Mouse (Mus musculus): Measurements from ENCODE around the gene Acvr1. TPM values are rescaled to one million over a fixed set of nuclear protein-coding genes. Genes with fewer than 3 reads are reported as not detected.

Acvr1 gene
- total and polyA plus RNA-seq, 3 experiments = 0.11 TPM; not detected in 2

- Histone ChIP-seq H3K27me3 (ENCODE audit: insufficient read depth, low read length) (no peaks in the 10 kb centered on the region), H3K4me3 (ENCODE audit: low read depth, low read length) (no peak overlapping the region), H3K9me3 (replicated peaks) (peaks cover 52% of the 10 kb centered on the region), H3K4me1 (ENCODE audit: insufficient read depth, low read depth, low read length) (no peaks in the 10 kb centered on the region), H3K36me3 (replicated peaks) (no peaks in the 10 kb centered on the region)
- DNase-seq (ENCODE audit: low spot score) (no peak), ATAC-seq (ENCODE audit: extremely low read depth, insufficient number of reproducible peaks, low FRiP score, poor library complexity, severe bottlenecking) (no peak)
- TF ChIP-seq CTCF (IDR thresholded peaks at IDR 0.05; ENCODE audit: low read depth, low read length) = no peak
- no peak for TF ChIP-seq POLR2AphosphoS5 (IDR thresholded peaks at IDR 0.05; ENCODE audit: insufficient replicate concordance, low read depth, low read length)
- TF ChIP-seq GATA1 (IDR thresholded peaks at IDR 0.05; ENCODE audit: borderline replicate concordance, low read length) = no peak
- TF ChIP-seq GATA2 (IDR thresholded peaks at IDR 0.05; ENCODE audit: borderline replicate concordance, low read depth, low read length) = no peak
- TF ChIP-seq TAL1 (conservative IDR thresholded peaks at IDR 0.05; ENCODE audit: low read depth, low read length) = no peak
Observed at GRCm38 (mm10) chr2:58551866-58552265, 15.1 kb downstream of the Acvr1 start.

GRCm38 (mm10) chr2:58550488-58550887 is 16.5 kb downstream of the Acvr1 start:
- no peak overlapping the region for H3K4me3 ChIP-seq (ENCODE audit: low read depth, low read length)
- no peaks in the 10 kb centered on the region for H3K4me1 ChIP-seq (ENCODE audit: insufficient read depth, low read depth, low read length)
- no peaks in the 10 kb centered on the region for H3K36me3 ChIP-seq (replicated peaks)
- H3K9me3 ChIP-seq (replicated peaks) = peaks cover 54% of the 10 kb centered on the region
- H3K27me3 ChIP-seq (ENCODE audit: insufficient read depth, low read length) = no peaks in the 10 kb centered on the region
- TF ChIP-seq POLR2AphosphoS5 (IDR thresholded peaks at IDR 0.05; ENCODE audit: insufficient replicate concordance, low read depth, low read length) = no peak
- TF ChIP-seq GATA2 (IDR thresholded peaks at IDR 0.05; ENCODE audit: borderline replicate concordance, low read depth, low read length) = no peak
- no peak for TF ChIP-seq GATA1 (IDR thresholded peaks at IDR 0.05; ENCODE audit: borderline replicate concordance, low read length)
- TF ChIP-seq TAL1 (conservative IDR thresholded peaks at IDR 0.05; ENCODE audit: low read depth, low read length) = no peak
- no peak for TF ChIP-seq CTCF (IDR thresholded peaks at IDR 0.05; ENCODE audit: low read depth, low read length)
- DNase-seq (ENCODE audit: low spot score) = no peak
- ATAC-seq (ENCODE audit: extremely low read depth, insufficient number of reproducible peaks, low FRiP score, poor library complexity, severe bottlenecking) = no peak

GRCm38 (mm10) chr2:58549960-58550359 is 17.0 kb downstream of the Acvr1 start:
- TF ChIP-seq CTCF (IDR thresholded peaks at IDR 0.05; ENCODE audit: low read depth, low read length) (no peak), POLR2AphosphoS5 (IDR thresholded peaks at IDR 0.05; ENCODE audit: insufficient replicate concordance, low read depth, low read length) (no peak), GATA1 (IDR thresholded peaks at IDR 0.05; ENCODE audit: borderline replicate concordance, low read length) (no peak), GATA2 (IDR thresholded peaks at IDR 0.05; ENCODE audit: borderline replicate concordance, low read depth, low read length) (no peak), TAL1 (conservative IDR thresholded peaks at IDR 0.05; ENCODE audit: low read depth, low read length) (no peak)
- DNase-seq (ENCODE audit: low spot score) (no peak), ATAC-seq (ENCODE audit: extremely low read depth, insufficient number of reproducible peaks, low FRiP score, poor library complexity, severe bottlenecking) (no peak)
- Histone ChIP-seq H3K36me3 (replicated peaks) (no peaks in the 10 kb centered on the region), H3K9me3 (replicated peaks) (peaks cover 54% of the 10 kb centered on the region), H3K27me3 (ENCODE audit: insufficient read depth, low read length) (no peaks in the 10 kb centered on the region), H3K4me3 (ENCODE audit: low read depth, low read length) (no peak overlapping the region), H3K4me1 (ENCODE audit: insufficient read depth, low read depth, low read length) (no peaks in the 10 kb centered on the region)

GRCm38 (mm10) chr2:58548943-58549342 is 18.0 kb downstream of the Acvr1 start:
- Histone ChIP-seq H3K9me3 (replicated peaks) (peaks cover 60% of the 10 kb centered on the region), H3K4me3 (ENCODE audit: low read depth, low read length) (no peak overlapping the region), H3K36me3 (replicated peaks) (no peaks in the 10 kb centered on the region), H3K27me3 (ENCODE audit: insufficient read depth, low read length) (no peaks in the 10 kb centered on the region), H3K4me1 (ENCODE audit: insufficient read depth, low read depth, low read length) (no peaks in the 10 kb centered on the region)
- TF ChIP-seq GATA1 (IDR thresholded peaks at IDR 0.05; ENCODE audit: borderline replicate concordance, low read length) (no peak), CTCF (IDR thresholded peaks at IDR 0.05; ENCODE audit: low read depth, low read length) (no peak), POLR2AphosphoS5 (IDR thresholded peaks at IDR 0.05; ENCODE audit: insufficient replicate concordance, low read depth, low read length) (no peak), TAL1 (conservative IDR thresholded peaks at IDR 0.05; ENCODE audit: low read depth, low read length) (no peak), GATA2 (IDR thresholded peaks at IDR 0.05; ENCODE audit: borderline replicate concordance, low read depth, low read length) (no peak)
- DNase-seq (ENCODE audit: low spot score) = no peak
- no peak for ATAC-seq (ENCODE audit: extremely low read depth, insufficient number of reproducible peaks, low FRiP score, poor library complexity, severe bottlenecking)

- ATAC-seq (ENCODE audit: extremely low read depth, insufficient number of reproducible peaks, low FRiP score, poor library complexity, severe bottlenecking) = no peak
- DNase-seq (ENCODE audit: low spot score) = no peak
- Histone ChIP-seq H3K4me1 (ENCODE audit: insufficient read depth, low read depth, low read length) (no peaks in the 10 kb centered on the region), H3K4me3 (ENCODE audit: low read depth, low read length) (no peak overlapping the region), H3K27me3 (ENCODE audit: insufficient read depth, low read length) (no peaks in the 10 kb centered on the region), H3K36me3 (replicated peaks) (no peaks in the 10 kb centered on the region), H3K9me3 (replicated peaks) (peaks cover 54% of the 10 kb centered on the region)
- no peak for TF ChIP-seq TAL1 (conservative IDR thresholded peaks at IDR 0.05; ENCODE audit: low read depth, low read length)
- TF ChIP-seq GATA2 (IDR thresholded peaks at IDR 0.05; ENCODE audit: borderline replicate concordance, low read depth, low read length) = no peak
- no peak for TF ChIP-seq POLR2AphosphoS5 (IDR thresholded peaks at IDR 0.05; ENCODE audit: insufficient replicate concordance, low read depth, low read length)
- no peak for TF ChIP-seq CTCF (IDR thresholded peaks at IDR 0.05; ENCODE audit: low read depth, low read length)
- no peak for TF ChIP-seq GATA1 (IDR thresholded peaks at IDR 0.05; ENCODE audit: borderline replicate concordance, low read length)
Observed at GRCm38 (mm10) chr2:58546264-58546663, 20.7 kb downstream of the Acvr1 start.

- no peak overlapping the region for H3K4me3 ChIP-seq (ENCODE audit: low read depth, low read length)
- no peaks in the 10 kb centered on the region for H3K27me3 ChIP-seq (ENCODE audit: insufficient read depth, low read length)
- no peaks in the 10 kb centered on the region for H3K36me3 ChIP-seq (replicated peaks)
- TF ChIP-seq CTCF (IDR thresholded peaks at IDR 0.05; ENCODE audit: low read depth, low read length) = no peak
- H3K4me1 ChIP-seq (ENCODE audit: insufficient read depth, low read depth, low read length) = no peaks in the 10 kb centered on the region
- no peak for ATAC-seq (ENCODE audit: extremely low read depth, insufficient number of reproducible peaks, low FRiP score, poor library complexity, severe bottlenecking)
- peaks cover 44% of the 10 kb centered on the region for H3K9me3 ChIP-seq (replicated peaks)
- DNase-seq (ENCODE audit: low spot score) = no peak
Observed at GRCm38 (mm10) chr2:58544368-58544767, 22.6 kb downstream of the Acvr1 start.

GRCm38 (mm10) chr2:58543252-58543651 is 23.7 kb downstream of the Acvr1 start:
- H3K4me3 ChIP-seq (ENCODE audit: low read depth, low read length) = no peak overlapping the region
- peaks cover 43% of the 10 kb centered on the region for H3K9me3 ChIP-seq (replicated peaks)
- ATAC-seq (ENCODE audit: extremely low read depth, insufficient number of reproducible peaks, low FRiP score, poor library complexity, severe bottlenecking) = no peak
- H3K36me3 ChIP-seq (replicated peaks) = no peaks in the 10 kb centered on the region
- TF ChIP-seq CTCF (IDR thresholded peaks at IDR 0.05; ENCODE audit: low read depth, low read length) (no peak), GATA1 (IDR thresholded peaks at IDR 0.05; ENCODE audit: borderline replicate concordance, low read length) (no peak), POLR2AphosphoS5 (IDR thresholded peaks at IDR 0.05; ENCODE audit: insufficient replicate concordance, low read depth, low read length) (no peak), GATA2 (IDR thresholded peaks at IDR 0.05; ENCODE audit: borderline replicate concordance, low read depth, low read length) (no peak), TAL1 (conservative IDR thresholded peaks at IDR 0.05; ENCODE audit: low read depth, low read length) (no peak)
- DNase-seq (ENCODE audit: low spot score) = no peak
- no peaks in the 10 kb centered on the region for H3K4me1 ChIP-seq (ENCODE audit: insufficient read depth, low read depth, low read length)
- no peaks in the 10 kb centered on the region for H3K27me3 ChIP-seq (ENCODE audit: insufficient read depth, low read length)

All from G1E (cell line).